In genomic region chr15:102173581-102173980, GRCm38 (mm10) we compare ENCODE assay signal across 18 mouse cellular contexts. TPM values are rescaled to one million over a fixed set of nuclear protein-coding genes. Genes with fewer than 3 reads are reported as not detected.
"Had no signal": no experiment of that assay in that cellular context is flagged by ENCODE, and none has a peak within 500 bp of the region (broad histone marks: within the 10 kb centered on the region; RNA-seq: fewer than 3 reads in every experiment).

No protein-coding gene starts in this region.

- H3K36me3 ChIP-seq: midbrain, embryonic 15.5 days; neural tube, embryonic 12.5 days had no signal

- H3K27me3 ChIP-seq: midbrain, embryonic 13.5 days; midbrain, embryonic 15.5 days; neural tube, embryonic 12.5 days; stomach, embryonic 15.5 days had no signal

- DNase-seq: lung, adult 18-20 months; lung, embryonic 14.5 days; lung, postnatal 14 days; lung, postnatal 36 days; right cerebral cortex, postnatal 14 days; thymus, adult 18-20 months; thymus, postnatal 14 days; thymus, postnatal 36 days had no signal

- H3K9me3 ChIP-seq: megakaryocyte, embryonic 14.5 days; midbrain, embryonic 15.5 days; neural tube, embryonic 12.5 days; stomach, embryonic 15.5 days had no signal

- ATAC-seq: midbrain, embryonic 13.5 days; midbrain, embryonic 15.5 days had no signal

- H3K4me1 ChIP-seq: midbrain, embryonic 13.5 days; midbrain, embryonic 15.5 days; neural tube, embryonic 12.5 days; stomach, embryonic 15.5 days had no signal

- H3K4me2 ChIP-seq: lung, embryonic 14.5 days; midbrain, embryonic 11.5 days; midbrain, embryonic 13.5 days; midbrain, embryonic 15.5 days; neural tube, embryonic 12.5 days; stomach, embryonic 15.5 days had no signal

- H3K4me3 ChIP-seq: megakaryocyte, embryonic 14.5 days; midbrain, embryonic 13.5 days; midbrain, embryonic 15.5 days; neural tube, embryonic 12.5 days; stomach, embryonic 15.5 days had no signal

- H3K27ac ChIP-seq: macrophage; midbrain, embryonic 13.5 days; midbrain, embryonic 15.5 days; neural tube, embryonic 12.5 days; stomach, embryonic 15.5 days had no signal

- H3K9ac ChIP-seq: lung, embryonic 14.5 days; midbrain, embryonic 13.5 days; midbrain, embryonic 15.5 days; neural tube, embryonic 12.5 days; stomach, embryonic 15.5 days had no signal

RNA-seq across cellular contexts. Expression of gene Soat2, which starts 23.3 kb away (rescaled TPM):
- total RNA-seq: midbrain, postnatal 0 days had no signal
- polyA plus RNA-seq: midbrain, embryonic 11.5 days; midbrain, embryonic 13.5 days; midbrain, embryonic 15.5 days; neural tube, embryonic 14.5 days had no signal

RNA-seq across cellular contexts. Expression of gene Igfbp6, which starts 29.4 kb away (rescaled TPM):
- total RNA-seq: megakaryocyte progenitor cell, adult 5-6 weeks had no signal
- polyA plus RNA-seq: macrophage had no signal
